Mouse (Mus musculus): ENCODE results near the gene Tbx21.

The Tbx21 gene

DNA sequence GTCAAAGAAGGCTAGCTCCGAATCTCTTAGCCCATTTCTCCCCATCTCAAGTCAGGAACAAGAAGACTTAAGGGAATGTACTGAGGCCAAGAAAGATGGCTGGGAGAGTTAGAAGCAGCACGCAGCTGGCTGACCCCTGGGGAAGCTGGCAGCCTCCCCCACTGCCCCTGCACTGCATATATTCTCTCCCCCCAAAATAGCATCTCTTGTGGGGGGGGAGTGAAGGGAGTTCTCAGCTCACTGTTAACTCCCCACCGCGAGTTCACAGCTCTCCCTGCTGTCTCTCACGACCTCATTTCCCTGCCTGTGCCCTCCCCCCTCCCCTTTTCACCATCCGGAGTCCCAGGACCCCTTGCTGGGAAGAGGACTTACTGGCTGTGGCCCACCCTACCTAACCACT is 17.1 kb upstream of the Tbx21 start:
- DNase-seq (ENCODE audit: low read depth, low spot score) = no peak

DNA sequence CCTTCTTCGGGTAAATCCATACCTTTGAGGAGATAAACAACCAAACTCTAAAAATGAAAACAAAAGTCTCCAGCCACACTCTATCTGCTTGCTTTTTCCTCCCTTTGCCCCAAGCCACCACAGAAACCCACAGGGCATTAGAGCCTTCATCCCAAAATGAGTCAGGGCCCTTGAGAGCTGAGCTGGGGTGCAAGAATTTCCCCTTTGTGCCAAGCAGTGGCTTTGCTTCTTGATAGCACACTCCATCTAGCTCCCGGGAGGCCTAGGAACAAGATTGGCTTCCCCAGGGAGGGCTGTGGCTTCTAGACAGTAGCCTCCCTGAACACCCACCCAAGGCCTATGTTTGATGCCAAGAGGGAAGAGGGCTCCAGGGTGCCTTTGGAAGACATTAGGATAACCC is 16.6 kb upstream of the Tbx21 start:
- DNase-seq (ENCODE audit: low read depth, low spot score) = no peak

DNA sequence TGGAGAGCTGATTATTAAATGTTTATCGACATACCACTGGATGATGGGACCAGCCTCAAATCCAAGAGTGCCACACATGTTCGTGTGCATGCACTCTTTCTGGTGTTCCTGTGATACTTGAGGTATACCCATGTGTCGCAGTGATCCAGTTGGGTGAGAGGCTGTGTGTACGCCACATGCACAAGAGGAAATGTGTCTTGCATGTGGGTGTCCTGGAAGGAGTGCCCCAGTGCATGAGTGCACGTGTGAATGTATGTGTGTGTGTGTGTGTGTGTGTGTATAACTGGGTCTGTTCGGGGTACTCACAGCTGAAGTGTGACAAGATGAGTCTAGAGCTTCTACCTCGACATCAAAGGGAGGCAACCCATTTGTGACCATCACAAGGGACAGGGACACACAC is 15.2 kb upstream of the Tbx21 start:
- peak; percentile 50 for DNase-seq (ENCODE audit: low read depth, low spot score)

DNA sequence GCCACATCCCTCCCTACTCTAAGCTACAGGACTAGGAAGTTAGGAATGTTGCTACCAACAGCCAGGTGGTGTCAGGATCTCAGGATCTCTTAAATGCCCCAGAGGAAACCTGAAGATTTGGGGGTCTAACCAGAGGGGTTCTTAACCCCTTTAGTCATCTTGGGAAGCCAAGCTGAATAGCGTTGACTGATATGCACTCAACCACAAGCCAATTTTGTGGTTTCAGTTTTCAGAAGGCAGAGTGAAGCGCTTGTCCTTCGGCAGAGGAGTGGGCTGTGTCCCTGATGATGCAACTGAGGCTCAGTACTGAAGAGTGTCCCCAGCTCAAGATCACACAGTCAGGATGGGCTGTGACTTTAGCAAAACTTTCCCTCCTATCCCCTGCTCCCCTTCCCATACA is 13.8 kb upstream of the Tbx21 start:
- peak; percentile 58 for DNase-seq (ENCODE audit: low read depth, low spot score)

DNA sequence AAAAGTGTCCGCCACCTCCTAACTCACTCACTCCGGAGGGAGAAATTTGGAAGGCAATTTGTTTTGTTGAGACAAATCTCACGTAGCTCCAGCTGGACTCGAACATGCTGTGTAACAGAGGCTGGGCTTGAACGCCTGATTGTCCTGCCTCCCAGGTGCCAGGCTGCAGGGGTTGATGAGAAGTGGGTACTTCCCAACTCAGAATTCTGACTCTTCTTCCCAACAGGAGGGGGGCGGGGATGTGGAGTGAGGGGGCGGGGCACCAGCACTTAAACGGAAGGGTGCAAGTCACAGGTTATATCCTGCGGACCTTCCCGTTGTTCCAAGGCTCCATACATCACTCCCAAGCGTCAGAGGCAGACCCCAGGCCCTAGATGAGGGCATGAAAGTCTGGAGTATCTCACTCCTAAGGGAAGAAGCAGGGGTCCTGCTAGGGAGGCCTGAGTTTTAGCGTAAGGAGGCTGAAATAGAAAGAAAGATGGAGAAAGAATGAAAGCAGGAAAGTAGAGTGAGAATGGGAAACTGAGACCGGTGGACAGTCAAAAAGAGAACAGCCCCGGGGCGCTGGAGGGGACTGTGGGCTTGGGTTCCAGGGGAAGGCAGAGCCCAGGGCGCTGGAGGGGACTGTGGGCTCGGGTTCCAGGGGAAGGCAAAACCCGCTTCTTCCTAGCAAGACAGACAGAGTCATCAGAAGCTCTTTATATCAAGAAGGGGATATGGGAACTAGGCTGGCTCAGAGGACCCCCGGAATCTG is 12.5 kb upstream of the Tbx21 start:
- no peak for DNase-seq (ENCODE audit: low read depth, low spot score)

DNA sequence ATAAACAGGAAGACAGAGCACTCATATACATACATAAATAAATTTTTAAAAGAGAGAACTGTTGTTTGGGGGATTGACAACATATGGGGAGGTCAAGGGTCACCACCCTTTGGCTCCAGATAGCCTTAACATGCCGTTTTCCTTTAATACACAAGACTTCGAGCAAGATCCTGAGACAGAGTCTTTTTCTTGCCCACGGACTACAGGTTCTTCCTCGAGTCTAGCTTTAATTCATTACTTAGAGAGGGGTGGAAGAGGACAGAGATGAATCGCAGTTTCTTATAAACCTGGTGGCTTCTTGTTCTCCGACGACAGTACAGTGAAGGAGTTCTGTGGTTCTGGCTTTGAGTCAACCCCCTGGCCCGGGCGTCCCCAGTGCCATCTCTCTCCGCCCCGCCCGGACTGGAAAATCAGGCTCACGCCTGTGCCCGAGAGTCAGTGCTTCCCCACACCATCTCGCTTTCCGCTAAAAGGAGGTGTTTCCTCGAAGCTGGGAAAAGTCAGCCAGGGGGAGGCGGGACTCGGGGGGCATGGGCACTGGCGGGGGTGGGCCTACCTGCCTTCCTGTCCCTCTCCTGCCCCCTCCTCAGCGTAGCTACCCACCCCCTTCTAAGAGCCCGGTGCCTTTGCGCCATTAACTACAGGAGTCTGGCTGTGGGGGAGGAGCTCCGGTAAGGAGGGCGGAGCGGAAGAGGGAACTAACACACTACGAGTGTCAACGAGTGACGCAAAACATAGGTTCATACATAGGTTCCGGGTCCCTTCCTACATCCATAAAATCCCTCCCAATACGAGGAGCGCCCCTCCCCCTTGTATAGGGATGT is 11.7 kb upstream of the Tbx21 start:
- peak; percentile 89 for DNase-seq (ENCODE audit: low read depth, low spot score)

DNA sequence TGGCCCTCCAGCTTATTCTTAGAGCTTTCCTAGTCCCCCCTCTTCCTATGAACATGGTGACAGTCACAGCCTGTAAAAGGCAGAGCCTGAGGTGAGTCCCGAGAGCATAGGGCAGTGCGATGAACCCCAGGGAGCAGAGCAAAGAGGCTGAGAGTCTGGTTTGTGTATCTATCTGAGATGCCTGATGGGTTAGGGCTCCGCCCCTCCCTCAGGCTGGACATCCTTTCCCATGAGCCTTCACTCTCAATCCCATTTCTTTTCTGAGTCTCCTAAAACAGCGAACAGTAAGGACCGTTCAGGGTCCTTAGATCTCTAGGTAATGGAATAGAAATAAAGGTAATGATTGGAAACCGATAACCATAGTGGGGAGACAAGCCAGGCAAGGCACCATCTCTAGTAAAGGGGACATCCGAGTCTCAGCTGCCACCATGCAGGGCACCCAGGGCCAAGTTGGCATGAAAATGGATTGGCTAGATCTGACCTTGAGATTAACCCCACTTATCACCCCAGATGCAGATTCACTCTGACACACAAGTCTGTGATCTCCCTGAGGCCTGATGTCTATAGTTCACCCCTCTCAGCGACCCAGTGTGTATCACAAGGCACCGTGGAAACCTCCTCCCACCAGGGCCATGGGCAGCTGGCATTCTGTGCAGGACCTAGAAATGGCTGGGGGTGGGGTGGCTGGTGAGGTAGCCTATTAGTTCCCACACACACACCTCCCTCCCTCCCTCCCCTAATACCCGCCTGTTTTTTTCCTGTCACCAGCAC is 9.3 kb upstream of the Tbx21 start:
- no peak for DNase-seq (ENCODE audit: low read depth, low spot score)

DNA sequence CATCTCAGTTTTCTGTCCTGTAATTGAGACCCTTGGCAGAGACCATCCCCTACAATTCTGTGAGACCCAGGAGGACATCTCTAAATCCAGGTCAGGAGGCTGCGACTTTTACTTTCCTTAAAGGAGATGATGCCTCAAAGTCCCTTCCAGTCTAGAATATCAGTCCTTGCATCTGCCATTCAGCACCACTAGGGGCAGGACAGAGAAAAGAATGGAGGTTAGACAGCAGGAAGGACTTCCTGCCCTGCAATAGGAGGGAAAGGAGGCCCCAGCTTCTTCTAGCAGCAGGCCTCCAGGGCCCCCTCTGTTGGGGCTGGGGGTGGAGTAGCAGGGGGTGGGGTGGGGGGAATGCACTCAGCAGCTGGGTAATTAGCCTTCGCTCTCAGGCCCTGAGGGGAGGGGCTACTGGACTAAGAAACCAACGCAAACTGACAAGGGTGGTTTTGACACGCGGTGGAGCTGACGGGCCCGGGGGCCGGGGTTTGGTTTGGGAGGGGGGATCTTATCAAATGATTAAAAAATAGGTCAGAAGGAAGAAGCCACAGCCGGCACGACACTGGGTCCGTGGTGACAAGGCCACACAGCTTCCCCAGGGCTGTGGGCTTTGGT is 8.3 kb upstream of the Tbx21 start:
- DNase-seq (ENCODE audit: low read depth, low spot score) = peak; percentile 54

DNA sequence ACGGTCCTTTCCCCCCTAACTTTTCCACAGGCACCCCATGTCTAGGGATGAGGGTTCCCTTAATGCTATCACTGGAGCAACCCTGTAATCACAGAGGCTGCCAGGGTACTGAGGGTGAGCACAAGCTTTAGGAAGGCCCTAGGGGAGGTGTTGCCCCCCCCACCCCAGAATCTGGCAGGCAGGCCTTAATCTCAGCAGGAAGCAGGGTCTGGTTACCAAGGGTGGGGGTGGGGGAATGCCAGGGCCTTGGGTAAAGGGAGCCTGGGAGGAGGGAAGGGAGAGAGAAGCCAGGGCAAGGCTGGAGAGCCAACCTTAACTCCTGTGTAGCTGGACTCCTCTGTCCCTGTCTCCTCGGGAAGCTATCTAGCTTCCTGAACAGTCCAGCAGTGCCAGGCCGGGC is 5.5 kb upstream of the Tbx21 start:
- no peak for DNase-seq (ENCODE audit: low read depth, low spot score)

DNA sequence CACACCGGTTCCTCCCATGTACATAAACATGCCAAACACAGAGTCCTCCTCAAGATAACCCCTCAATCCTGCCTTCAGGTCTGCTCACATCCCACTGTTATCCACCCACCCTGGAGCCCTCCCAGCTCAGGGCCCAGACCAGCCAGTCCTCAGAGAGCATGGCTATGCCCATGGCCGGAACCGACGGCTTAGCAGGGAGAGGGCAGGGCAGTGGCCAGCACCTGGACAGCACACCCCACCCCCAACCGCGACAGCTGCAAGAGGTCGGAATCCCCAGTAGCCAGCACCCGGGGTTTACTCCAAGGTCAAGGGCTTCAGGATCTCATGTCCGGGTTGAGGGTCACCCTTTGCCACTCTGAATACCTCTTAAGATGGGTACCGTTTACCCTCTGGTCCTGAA is 5.1 kb upstream of the Tbx21 start:
- no peak for DNase-seq (ENCODE audit: low read depth, low spot score)

DNA sequence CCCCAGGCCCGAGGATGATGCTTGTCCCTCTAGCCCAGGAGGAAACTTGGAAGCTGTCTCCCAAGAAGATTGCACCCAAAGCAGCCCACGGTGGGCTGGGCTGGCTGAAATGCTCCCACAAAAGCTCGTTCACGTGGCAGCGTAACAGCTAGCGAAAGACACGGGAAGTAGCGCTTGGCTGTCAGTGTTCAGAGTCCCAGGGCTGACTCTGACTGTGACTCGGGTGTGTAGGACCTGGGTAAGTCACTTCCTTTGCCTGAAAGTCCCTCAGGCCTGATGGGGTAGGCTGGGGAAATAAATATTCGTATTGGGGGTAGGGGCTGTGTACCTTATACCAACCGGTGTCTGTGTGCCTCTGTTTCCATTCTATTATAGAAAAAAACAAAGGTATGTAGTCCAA is 666 bp upstream of the Tbx21 start:
- peak; percentile 55 for DNase-seq (ENCODE audit: low read depth, low spot score)

DNA sequence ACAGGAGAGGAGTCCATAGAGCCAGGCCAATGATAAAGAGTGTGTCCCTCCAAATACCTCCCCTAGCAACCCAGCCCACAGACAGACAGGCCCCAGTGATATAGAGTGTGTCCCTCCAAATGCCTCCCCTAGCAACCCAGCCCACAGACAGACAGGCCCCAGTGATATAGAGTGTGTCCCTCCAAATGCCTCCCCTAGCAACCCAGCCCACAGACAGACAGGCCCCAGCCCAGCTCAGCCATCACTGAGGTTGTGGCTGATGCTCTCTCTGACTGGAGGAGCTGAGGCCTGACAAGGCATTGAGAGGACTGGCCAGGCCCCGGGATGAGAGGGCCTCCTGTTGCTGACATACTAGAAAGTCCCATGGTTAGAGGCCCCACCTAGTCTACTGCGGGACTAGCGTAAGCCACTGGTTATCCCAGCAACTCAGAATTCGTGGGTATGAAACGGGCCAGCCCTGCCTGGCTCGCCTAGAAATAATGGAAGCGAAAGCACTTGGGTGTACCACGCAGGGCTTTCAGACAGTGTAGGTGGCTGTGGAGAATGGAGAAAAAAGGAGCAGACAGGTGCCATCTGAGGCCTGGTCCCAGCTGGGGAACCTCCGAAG is 2.5 kb downstream of the Tbx21 start:
- DNase-seq (ENCODE audit: low read depth, low spot score) = peak; percentile 52

DNA sequence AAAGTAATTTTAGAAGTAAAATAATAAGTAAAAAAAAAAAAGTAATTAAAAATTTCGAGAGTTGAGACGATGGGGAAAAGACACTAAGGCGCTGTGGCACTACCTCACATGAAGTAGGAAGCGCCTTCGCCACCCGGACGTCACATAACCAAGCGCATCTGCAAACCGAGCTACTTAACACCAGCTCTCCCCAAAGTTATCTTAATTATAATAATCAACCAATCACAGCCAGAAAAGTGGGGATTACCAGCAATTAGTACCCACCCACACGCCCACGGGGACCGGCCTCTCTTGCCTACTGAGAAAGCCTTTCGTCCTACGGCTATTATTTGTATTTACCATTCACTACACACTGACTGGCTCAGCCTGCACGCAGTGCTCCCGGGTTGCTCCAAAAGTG is 6.2 kb downstream of the Tbx21 start:
- peak; percentile 61 for DNase-seq (ENCODE audit: low read depth, low spot score)

DNA sequence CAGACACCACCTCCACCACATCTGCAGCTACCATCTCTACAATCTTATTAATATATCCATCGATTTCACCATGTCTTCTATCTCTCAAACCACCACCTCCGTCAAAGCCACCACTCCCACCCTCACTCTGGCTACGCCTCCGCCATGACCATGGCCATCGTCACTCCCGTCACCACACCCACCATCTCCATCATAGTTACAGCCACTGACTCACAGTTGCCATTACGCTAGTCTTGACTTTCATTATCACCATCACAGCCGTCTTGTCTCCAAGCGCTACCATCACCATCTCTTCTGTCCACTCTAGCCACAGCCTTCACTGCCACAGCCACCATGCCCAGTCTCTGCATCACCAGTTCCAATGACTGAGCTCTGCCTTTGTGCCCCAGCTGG is 11.0 kb downstream of the Tbx21 start:
- DNase-seq (ENCODE audit: low read depth, low spot score) = peak; percentile 82

DNA sequence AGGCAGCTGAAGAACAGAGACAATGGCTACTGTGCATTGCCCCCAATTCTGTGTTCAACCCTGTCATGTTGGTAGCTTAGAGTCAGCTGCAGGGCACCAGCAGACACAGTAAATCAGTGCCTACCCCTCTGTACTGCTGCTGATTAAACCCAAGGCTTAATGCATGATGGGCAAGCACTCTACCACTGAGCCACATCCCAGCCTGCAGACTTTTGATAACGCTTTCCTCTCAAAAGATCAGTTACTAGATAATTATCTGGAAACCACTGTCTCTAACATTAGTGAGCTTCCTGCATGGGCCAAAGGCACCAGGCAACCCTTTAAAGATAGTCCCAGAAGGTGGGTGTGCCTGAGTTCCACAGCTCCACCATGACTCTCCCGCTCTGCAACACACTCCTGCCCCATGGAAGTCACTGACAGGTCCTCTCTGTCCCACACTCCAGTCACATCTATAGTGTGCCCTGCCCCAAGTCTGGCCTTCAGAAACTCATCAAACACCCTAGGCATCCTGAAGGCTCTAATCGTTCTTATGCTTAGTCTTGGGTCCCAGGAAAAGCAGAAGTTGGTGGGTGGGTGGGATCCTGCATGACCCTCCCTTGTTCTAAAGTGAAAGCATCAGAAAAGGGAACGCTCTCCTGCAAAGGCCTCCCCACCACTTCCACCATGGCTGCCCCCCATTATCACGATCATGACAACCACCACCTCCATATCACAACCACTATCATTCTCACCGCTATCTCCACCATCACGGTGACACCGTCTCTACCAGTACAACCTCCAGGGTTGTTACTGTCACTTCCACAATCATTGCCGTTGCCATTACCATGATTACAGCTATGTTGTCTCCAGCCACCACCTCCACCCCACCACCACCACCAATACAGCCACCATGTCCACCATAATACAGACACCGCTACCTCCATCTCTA is 11.7 kb downstream of the Tbx21 start:
- DNase-seq (ENCODE audit: low read depth, low spot score) = peak; percentile 72

DNA sequence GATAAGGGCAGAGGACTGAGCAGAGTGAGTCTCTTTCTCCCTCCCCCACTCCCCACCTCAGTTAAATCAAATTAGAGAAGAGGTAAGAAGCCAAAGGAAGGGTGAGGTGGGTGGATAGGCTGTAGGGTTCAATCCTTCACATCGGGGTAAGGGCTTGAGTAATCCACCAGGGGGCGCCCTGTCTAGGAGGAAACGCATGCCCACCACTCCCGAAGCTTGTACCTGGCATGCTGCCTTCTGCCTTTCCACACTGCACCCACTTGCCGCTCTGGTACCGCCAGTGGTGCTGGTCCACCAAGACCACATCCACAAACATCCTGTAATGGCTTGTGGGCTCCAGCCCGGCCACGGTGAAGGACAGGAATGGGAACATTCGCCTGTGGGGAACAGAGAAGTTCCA is 13.4 kb downstream of the Tbx21 start:
- DNase-seq (ENCODE audit: low read depth, low spot score) = peak; percentile 72

DNA sequence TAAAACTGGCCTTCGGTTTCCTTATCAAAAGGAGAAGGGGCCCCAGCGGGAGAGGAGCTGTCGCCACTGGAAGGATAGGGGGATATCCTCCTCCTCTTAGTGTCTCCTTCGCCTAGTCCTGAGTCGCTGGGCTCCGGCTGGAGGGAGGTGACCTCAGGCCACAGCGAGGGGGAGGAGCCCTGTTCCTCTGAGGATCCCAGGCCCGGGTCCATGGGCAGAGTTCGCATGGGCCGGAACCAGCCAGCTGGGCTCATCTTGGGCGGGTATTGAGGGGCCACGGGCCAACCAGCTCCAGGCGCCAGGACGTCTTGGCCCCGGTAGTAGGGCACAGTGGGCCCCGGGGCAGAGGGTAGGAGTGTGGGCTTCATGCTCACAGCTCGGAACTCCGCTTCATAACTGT is 16.3 kb downstream of the Tbx21 start:
- DNase-seq (ENCODE audit: low read depth, low spot score) = no peak

DNA sequence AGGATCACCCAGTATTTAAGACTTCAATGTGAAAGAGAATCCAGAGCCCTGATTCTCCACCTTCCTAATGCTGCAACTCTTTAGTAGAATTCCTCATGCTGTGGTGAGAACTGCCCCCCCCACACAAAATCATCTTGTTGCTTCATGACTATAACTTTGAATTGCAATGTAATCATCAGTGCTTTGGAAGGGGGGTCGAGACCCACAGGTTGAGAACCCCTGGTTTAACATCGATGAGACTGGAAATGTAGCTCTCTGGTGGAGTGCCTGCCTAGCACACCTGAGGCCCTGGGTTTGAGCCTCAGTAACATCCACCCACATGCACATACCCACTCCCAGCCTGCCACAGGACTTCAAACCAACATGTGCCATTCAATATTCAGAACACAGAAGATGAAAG is 20.5 kb downstream of the Tbx21 start:
- no peak for DNase-seq (ENCODE audit: low read depth, low spot score)

DNA sequence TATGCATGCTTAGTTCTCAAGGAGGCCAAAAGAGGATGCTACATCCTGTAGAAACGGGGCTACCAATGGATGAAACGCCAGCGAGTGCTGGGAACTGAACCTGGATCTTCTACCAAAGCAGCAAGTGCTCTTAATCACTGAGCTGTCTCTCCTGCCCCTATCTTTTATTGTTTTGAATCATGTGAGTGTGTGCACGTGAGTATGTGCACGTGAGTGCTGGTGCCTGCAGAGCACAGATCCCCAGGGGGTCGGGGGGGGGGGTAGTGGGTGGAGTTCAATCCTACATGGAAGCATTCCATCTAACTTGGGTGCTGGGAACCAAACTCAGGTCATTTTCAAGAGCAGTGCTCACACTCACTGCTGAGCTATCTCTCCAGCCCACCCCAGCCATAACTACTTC is 28.8 kb downstream of the Tbx21 start:
- DNase-seq (ENCODE audit: low read depth, low spot score) = no peak

DNA sequence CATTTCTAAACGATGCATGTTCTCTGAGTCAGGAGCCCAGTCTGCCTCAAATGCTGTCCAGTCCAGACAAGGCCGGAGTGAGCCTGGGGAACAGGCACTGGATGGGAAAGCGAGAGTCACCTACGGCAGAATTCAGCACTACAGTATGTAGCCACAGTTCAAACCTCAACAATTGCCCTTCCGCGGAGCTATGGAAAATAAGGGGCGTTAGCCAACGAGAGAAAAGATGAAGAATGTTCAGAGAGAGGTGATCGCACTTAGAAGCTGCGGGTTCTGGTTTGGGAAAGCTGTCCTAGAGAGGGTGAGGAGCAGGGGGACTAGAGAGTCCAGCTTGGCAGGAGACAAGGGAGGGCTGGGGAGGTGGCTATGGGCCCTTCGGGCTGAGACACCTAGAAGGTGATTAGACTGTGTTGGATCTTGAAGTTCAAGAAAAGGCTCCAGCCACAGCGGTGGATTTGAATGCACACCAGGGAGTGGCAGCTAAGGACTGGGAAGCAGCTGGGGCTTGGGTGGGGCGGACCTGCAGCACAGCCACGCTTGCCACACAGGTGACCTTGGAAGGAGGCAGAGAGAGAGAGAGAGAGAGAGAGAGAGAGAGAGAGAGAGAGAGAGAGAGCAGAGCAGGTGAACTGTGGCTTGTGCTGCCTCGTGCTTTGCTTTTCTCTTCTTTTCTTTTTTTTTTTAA is 30.2 kb downstream of the Tbx21 start:
- DNase-seq (ENCODE audit: low read depth, low spot score) = no peak
